Mouse (Mus musculus) ES-Bruce4 (cell line): Measurements from ENCODE around the gene 2810004N23Rik.

Source experiments
- EP300 ChIP-seq: IDR thresholded peaks from 2 replicates; pipeline ENCODE4 v1.6.1; 2011; ENCODE audit warnings: low read depth, low read length; ENCODE audit not compliant: insufficient read depth
- POLR2A ChIP-seq: IDR thresholded peaks from one replicate; pipeline ENCODE4 v1.8.1; 2011; ENCODE audit warnings: low read length; ENCODE audit not compliant: insufficient read depth

GRCm38 (mm10) chr8:124866669-124867068 is 3.7 kb upstream of the 2810004N23Rik start:
- TF ChIP-seq POLR2A (no peak), EP300 (no peak)
